Mouse (Mus musculus) ovary, postnatal 10 days (tissue): Measurements from ENCODE around the gene Itpkc.

ENCODE experiments used
- DNase-seq: peaks from one replicate; pipeline ENCODE4 v3.0.0; 2022; ENCODE audit warnings: low spot score

Gene Itpkc

DNA sequence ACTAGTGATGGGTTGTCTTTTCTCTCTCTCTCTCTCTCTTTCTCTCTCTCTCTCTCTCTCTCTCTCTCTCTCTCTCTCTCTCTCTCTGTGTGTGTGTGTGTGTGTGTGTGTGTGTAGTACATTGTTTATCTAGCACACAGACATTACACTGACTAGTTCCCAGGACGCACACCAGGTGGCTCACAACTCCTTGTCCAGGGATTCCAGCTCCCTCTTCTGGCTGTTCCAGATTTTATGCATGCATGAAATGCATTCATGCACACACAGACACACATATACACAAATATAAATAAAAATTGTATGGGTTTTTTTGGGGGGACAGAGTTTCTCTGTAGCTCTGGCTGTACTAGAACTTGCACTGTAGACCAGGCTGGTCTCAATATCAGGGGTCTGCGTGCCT is 9.1 kb upstream of the Itpkc start:
- no peak for DNase-seq

DNA sequence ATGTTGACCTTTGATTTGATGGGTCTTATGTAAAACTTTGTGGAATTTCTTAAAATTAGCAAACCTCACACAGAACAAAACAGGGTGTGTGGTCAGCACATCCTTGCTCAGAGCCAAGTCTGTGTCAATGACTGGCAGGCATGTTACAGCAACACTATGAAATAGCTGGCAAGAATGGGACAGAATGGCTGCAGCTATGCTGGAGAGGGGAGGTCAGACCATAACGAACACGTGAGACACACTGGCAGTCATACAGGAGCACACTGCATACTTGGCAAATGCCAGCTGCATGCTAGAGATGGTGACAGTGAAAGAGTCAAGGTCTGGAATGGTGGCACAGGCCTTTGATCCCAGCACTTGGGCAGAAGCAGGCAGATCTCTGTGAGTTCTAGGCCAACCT is 7.3 kb upstream of the Itpkc start:
- DNase-seq, result no peak

DNA sequence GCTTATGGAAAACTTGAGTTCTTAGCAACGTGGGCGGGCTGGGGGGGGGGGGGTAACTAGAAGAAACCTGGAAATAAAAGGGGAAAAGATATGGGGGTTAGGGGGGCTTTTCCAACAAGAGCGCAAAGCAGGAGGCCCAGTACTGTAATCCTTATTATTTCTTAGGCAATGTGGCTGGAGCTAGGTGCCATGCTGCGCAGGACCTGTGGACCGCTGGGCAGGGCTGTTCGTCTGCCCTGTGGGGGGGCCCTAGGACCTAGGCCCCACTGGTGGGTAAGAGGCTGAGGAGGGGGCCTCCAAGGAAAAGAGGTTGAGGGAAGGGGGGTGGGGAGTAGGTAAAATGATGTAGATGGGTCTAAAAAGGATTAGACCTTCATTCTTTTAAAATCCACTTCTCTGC is 4.8 kb upstream of the Itpkc start:
- DNase-seq, result no peak

DNA sequence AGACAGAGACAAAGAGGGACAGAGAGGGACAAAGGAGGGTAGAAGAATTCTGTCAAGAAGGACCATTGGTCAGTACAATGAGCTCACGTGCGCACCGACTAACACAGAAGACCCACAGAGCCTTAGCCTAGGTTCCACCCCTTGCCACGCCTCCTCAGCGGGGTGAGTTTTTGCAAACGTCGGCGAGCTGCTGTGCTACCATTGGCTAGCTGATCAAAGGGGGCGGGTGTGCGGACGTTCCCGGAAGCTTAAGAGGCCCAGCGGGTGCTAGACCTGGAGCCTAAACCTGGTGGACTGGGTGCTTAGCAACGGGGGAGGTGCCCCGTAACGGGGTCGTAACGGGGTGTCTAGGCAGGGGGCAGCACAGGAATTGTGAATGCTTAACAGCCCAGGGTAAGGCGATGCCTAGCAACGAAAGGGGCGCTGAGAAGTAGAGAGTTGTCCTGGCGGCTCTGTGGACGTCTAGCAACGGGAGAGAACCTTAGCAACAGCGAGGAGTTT is 4.4 kb upstream of the Itpkc start, which contains the start of gene Coq8b:
Gene Coq8b (plus strand): TSS at position 243 of the 501 bp plus-strand sequence.
- peak; percentile 78 for DNase-seq

DNA sequence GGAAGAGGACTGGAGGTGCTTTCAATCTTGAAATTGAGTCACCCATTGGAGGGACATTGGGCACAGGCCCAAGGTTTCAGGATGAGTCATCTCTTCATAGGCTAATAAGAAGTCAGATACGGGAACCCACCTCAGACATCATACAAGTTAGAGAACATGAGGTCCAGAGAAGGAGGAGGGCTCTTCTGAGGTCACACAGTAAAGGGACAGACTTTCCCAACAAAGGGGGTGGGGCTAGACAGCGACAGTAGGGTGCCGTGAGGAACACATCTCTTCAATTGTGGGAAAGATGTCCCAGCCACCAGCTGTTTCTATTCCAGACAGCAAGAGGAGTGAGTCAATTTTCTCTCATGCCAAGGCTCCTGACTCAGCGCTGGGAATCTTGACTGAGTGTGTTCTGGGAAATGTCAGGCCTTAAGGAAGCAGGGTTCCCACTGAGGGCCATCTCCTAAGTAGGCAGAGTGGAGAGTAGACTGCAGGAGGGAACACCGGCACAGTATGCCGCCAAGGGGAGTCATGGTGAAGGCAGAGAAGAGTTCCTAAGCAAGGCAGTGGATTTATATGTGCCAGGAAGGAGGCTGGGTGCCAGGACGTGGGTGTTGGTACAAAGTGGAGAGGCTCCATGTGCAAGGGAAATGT is 3.4 kb upstream of the Itpkc start:
- no peak for DNase-seq

DNA sequence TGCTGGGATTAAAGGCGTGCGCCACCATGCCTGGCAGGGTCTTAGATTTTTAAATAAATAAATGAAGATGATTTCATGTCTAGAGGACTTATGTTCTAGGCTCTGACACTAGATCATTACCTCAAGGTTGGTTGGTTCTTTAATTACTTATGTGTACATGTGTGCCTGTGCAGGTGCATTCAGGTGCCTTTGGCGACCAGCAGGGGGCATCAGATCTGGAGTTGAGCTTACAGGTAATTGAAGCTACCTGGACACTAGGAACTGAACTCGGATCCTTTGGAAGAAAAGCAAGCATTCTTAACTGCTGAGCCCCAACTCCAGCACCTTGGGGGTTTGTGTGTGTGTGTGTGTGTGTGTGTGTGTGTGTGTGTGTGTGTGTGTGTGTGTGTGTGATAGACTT is 2.3 kb upstream of the Itpkc start:
- DNase-seq, result no peak

DNA sequence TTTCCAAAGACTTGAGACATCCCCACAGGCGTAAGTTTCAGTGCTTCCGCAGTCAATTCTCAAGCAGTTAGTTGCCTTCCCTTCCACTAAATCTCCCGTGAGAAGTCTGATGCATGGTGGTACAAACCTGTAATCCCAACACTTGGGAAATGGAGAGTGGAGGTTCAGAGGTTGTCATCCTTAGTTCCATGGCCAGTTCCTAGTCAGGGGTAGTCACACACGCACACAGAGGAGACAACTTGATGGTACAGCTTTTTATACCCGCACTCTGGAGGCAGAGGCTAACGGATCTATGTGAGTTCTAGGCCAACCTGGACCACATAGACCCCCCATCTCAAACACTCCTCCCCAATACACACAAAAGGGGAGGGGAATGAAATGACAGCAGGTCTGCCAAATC is 404 bp upstream of the Itpkc start:
- no peak for DNase-seq

DNA sequence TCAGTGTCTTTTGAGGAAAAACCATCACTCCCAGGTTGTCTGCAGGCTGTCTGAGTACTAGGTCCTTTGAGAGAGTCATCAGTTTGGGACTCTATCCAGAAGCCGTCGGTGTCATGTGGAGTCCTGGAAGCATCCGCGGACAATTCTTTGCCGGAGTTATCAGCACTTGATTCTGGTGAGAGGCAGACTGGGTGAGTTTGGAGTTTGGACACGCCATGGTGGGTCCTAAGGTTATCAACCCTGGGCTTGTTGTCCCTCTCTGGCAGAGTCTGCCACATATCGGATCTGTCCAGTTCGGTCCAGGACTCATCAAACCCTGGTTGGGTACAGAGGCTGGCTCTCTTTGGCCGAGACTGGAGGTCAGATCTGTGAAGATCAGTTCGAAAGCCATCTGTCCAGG is 785 bp downstream of the Itpkc start:
- no peak for DNase-seq

DNA sequence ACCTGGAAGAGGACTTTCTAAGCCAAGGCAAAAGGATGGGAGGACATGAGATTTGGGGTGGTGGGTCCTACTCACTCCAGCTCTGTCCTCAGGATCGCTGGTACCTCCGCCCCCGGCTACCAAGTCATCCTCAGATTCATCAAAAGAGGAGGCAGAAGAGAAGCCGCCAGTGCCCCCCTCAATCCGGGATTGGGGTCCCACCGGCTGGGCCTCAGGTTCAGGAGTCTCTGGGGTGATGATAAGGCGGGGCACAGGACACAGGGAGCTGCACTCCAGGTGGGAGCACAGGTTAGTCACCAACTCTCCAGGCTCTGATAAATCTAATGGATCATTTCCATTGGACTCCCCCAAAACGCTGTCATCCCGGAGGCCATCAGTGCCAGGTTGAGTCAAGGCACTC is 1.2 kb downstream of the Itpkc start:
- no peak for DNase-seq

DNA sequence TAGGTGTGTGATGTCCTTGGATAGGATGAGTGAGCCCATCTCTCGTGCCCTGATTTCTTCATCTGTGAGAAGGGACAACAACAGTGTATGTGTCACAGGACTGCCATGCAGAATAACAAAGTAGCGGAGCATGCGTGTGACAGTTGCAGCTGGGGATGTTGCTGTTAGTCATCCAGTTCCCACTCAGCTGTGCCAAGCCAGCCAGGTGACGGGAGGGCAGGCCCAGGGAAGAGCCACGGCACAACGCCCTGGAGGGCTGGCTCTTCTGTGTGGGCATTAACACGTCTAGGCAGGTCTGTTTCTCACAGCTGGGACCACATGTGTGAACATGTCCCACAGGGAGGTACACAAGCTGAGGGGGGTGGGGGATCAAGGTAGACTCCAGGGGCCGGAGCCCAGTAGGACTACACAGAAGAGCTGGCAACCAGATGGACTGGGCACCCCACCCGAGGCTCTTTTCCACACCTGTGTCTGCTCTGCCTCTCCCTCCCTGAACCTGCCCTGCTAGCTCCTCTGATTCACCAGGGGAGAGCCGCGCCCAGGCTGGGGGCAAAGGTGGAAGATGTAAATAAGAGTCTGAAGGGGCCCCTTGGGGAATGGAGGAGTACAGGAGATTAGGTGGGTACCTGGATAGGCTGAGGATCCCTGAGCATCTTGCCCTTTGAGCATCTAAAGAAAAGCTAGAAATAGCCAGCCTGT is 3.4 kb downstream of the Itpkc start:
- no peak for DNase-seq

DNA sequence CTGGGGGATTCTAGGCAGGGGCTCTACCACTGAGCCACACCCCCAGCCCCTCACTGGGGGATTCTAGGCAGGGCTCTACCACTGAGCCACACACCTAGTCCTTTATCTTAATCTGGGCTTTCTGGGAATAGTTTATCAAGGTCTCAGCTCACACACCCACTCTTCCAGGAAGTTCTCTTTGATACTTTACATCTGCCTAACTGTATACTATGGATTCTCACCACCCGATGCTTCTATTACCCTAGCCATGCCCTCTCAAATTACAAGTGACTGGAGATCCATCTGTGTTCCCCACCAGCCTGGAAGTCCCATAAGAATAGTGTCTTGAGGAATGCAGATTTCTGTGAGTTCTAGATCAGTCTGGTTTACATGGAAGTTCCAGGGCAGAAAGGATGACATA is 5.9 kb downstream of the Itpkc start:
- no peak for DNase-seq

DNA sequence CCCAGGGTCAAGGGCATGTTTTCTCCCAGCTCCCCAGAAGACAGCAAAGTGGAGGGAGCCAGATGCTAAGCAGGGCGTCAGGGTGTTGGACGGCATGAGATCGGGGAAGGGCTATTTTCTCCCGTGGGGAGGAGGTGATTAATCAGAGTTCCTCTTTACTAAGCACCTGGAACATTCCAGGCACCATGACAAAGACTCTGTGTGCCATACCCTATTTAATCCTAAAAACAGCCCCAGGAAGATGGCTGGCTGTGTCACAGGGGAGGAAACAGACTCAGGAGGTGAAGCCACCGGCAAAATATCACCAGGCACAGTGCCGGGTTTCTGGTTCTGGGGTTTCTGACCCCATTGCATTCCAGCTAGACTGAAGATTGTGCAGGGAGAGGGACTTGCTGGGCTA is 6.5 kb downstream of the Itpkc start:
- DNase-seq, result no peak

DNA sequence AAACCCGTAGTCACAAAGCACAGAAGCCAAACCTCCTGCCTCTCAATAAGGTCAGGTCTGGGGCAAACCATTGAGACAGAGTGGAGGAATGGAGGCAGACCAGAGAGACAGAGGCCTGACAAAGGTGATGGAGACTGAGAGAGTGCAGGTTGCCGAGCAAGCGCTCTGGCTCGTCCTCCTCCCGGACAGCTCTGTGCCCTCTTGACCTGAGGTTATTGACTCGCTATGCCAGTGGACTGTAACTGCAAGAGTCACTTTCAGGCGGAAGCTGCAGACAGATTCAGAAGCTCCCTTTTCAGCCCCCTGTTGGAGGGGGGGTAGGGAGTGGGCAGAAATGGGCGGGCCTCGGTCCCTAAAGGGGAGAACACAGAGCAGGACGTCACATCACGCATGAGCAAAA is 8.5 kb downstream of the Itpkc start:
- DNase-seq, result no peak

DNA sequence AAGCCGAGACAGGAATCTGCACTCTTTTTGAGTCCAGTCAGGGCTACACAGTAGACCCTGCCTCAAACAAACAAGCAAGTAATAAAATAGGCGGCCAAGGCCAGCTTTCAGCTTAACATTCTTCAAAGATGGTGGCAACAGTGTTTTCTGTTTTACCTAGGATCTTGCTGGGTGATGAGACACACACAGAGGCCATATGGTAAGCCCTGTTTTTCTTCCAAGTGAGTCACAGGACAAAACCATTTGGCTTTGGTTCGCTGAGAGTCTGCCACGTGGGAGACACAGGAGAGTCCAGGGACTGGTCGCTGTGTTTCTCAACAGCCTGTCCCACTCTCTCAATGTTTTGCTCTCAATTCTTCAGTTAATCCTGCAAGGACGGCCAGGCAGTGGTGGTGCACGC is 9.9 kb downstream of the Itpkc start:
- DNase-seq, result no peak

DNA sequence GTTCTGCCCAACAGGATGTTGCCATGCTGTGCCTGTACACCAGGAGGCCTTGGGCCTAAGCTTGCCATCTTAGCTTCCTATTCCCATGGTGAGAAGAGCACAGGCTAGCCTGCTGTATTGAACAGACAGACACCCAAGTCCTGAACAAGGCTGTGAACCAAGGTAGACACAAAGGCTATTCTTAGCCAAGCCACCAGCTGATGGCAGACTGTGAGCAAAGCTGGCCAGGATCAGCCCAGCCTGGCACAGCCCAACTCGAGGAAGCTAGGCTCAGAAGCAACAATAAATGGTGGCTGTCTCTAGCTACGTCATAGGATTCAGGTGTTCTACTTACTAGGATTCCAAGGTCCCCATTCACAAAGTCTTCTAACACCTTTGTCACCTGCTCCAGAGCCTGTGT is 15.8 kb downstream of the Itpkc start:
- no peak for DNase-seq

DNA sequence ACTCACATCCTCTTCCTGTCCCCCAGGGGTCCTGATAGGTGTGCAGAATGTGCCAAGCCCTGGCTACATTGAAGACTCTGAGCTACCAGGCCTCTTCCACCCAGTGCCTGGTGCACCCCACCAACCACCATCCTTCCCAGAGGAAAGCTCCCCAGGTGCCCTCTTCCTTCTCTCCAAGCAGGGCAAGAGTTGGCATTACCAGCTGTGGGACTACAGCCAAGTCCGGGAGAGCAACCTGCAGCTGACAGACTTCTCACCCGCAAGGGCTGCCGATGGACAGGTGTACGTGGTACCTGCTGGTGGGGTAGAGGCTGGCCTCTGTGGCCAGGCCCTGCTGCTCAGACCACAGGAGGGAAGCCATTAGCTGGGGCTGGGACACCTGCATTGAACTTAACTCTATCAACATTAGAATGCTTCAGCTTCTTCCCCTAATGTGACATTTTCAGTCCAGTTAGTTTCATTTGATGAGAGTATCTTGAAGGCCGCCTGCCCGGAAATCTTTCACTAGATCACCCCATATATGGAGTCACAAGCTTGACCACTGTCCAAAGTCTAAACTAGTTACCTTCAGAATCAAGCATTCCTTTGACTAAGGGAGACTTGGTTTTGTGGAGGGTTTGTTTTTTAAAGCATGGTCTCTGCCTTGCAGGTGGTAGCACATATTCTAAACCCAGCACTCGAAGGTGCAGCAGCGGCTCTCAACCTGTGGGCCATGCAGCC is 24.6 kb downstream of the Itpkc start:
- no peak for DNase-seq

DNA sequence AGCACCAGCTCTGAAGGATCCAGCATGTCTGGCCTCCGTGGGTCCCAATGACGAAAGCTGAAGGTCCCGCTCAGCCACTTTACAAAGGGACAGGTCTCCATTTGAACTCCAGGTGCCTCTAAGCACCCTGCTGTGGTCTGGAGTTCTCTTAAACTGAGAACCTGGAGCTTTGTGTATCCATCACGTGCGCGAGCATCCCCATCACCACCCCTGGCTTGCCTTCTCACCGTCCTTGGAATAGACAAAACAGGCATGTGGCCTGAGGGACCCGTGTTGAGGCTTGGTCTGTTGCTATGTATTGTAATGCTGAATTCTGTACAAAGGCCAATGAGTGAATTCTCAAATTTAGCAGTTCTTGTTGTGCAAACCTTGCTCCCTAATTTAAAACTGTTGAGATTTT is 29.7 kb downstream of the Itpkc start:
- DNase-seq, result no peak

DNA sequence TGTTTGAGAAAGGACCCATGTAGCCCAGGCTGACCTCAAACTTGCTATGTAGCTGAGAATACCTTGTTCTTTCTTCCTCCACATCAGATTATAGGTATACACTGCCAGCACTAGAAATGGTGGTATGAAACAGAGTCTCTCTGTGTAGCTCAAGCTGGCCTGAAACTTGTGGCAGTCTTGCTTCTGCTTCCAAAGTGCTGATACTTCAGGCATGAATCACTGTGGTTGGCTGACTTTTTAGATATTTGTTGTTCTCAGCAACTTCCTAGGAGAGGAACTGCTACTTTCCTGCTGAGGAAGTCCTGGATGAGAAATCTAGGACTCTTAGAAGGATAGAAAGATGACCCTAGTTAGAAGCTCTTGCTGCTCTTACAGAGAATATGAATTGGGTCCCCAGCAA is 30.1 kb downstream of the Itpkc start:
- no peak for DNase-seq

DNA sequence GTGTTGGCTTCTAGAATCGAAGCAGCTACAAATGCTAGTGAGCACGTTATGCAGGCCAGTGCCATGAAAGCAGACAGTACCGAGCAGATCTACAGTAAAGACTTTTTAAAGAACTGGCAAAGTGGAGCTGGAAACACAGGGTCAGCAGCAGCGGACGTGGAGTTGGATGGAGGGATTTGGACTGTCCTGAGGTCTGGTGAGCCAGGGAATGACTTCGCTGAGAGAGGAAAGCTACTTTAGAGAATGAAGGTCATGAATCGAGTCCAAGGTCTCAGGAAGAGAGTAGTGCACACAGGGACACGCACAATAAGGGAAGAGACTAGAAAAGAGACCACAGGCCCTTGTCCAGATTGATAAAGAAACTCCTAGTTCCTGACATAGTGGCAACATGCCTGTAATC is 30.8 kb downstream of the Itpkc start:
- no peak for DNase-seq

DNA sequence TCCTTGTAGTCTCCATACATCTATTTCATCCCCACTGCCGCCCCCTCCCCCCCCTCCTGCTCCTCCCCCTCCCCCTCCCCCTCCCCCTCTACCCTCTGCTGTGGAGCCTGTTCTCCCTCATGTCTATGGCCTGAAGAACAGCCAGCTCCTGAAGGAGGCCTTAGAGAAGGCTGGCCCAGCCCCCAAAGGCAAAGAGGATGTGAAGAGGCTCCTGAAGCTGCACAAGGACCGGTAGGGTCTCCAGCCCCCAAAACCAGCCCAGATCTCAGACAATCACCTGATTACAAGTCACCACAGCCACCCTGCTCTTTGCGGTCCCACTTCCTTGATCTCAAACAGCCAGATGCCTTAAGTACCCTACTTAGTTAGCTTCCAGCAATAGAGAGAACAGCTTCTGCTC is 31.3 kb downstream of the Itpkc start:
- DNase-seq, result no peak

DNA sequence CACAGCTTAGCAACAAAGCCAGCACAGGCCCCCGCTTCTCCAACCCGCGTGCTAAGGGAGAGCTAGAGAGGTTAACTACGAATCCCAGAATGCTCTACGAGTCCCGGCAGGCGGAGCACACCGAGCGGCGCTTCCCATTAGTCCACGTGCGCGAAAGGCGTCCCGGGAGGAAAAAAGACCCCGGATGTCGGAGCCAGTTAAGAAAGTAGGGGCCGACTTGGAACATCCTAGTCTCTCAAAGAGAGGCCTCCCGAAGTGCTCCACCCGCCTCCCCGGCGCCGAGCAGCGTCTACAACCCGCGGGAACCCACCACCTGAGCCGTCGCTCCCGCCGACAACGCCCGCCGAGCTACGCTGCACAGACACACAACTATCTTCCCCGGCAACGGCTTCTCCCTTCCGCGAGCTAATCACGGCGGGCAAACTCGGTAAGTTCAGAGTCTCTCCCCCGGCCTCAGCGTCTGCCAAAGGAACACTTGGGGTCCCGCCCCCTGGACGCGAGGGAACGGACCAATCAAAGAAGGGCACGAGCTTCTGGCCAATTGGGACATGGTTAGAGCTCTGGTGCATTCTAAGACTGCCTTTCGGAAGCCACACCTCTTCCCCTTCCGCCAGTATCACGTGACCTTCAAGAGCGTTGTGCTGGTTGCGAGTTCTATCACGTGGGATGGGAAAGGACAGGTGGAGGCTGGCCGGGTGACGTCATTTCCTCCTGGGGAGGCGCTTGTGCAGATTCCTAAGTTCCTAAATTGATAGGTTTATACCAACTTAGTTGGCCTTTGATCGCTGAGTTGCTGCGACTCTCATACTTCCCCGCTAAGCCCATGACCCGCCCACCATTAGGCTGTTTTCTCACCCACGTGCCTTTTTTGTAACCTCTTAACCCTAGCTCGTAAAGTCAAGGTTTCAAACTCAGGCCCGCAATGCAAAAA is 32.5 kb downstream of the Itpkc start, which contains the start of the genes BC024978 and Snrpa:
Gene BC024978 (plus strand): TSS at position 101 of the 931 bp plus-strand sequence.
Gene Snrpa (minus strand): TSS at position 591 of the 931 bp plus-strand sequence.
- peak; percentile 84 for DNase-seq

DNA sequence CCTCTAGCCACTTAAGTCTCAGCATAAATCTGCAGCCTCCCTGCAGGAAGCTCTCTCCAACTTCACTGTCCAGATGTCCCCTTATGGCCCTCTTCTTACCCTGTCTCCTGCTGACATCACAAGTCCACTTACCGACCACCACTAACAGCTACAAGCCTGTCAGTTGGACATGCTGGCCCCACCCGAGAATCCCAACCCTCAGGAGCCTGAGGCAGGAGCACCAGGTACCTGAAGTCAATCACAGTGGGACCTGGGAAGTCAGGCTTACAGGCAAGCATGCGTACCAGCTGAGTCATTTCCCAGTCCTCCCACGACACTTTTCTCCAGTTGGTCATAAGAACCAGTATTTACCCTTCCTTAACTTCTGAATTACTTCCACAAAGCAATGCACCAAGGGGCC is 34.7 kb downstream of the Itpkc start:
- DNase-seq, result no peak
